Mouse (Mus musculus) liver, adult 2 months (tissue): ENCODE results near the gene Wdr47. TPM values are rescaled to one million over a fixed set of nuclear protein-coding genes. Genes with fewer than 3 reads are reported as not detected.
"Not testable (repeated sequence)": the region's sequence is repeated elsewhere in the genome, so short reads cannot be mapped to it uniquely, and the experiment has no call there.

ENCODE experiments used
- DNase-seq: peaks from one replicate; pipeline ENCODE4 v3.0.0-alpha.2; 2011; ENCODE audit warnings: low read depth, low spot score; ENCODE audit errors: extremely low read depth
- H3K27ac ChIP-seq: fragments of 200-500 bp; replicated peaks from 2 replicates; pipeline ENCODE4 v1.5.1; 2012; ENCODE audit warnings: low read depth, mild to moderate bottlenecking, control low read depth, inconsistent platforms, low read length; ENCODE audit not compliant: insufficient read depth
- H3K27me3 ChIP-seq: fragments of 200-500 bp; 2 replicates; pipeline ENCODE4 v1.6.1; 2012; ENCODE audit warnings: mild to moderate bottlenecking, moderate library complexity, low read length, inconsistent platforms; ENCODE audit not compliant: control insufficient read depth, insufficient read depth
- H3K36me3 ChIP-seq: fragments of 200-500 bp; 2 replicates; pipeline ENCODE4 v1.6.1; 2012; ENCODE audit warnings: low read length, inconsistent platforms; ENCODE audit not compliant: control insufficient read depth, insufficient read depth
- H3K4me1 ChIP-seq: fragments of 200-500 bp; 2 replicates; pipeline ENCODE4 v1.6.1; 2011; ENCODE audit warnings: low read length; ENCODE audit not compliant: control insufficient read depth, insufficient read depth
- H3K4me3 ChIP-seq: fragments of 200-500 bp; 2 replicates; pipeline ENCODE4 v1.5.1; 2011; ENCODE audit warnings: low read depth, mild to moderate bottlenecking, control low read depth, low read length, moderate library complexity; ENCODE audit not compliant: insufficient read depth
- H3K79me2 ChIP-seq: fragments of 200-500 bp; 2 replicates; pipeline ENCODE4 v1.6.1; 2012; ENCODE audit warnings: inconsistent platforms, mild to moderate bottlenecking, low read length, moderate library complexity; ENCODE audit not compliant: control insufficient read depth, insufficient read depth
- H3K9ac ChIP-seq: fragments of 200-500 bp; 2 replicates; pipeline ENCODE4 v1.6.1; 2012; ENCODE audit warnings: low read depth, mild to moderate bottlenecking, control low read depth, inconsistent platforms, low read length
- CTCF ChIP-seq: fragments of 200-500 bp; IDR thresholded peaks from 2 replicates; pipeline ENCODE4 v1.5.1; 2011; ENCODE audit warnings: low read depth, low read length, control low read depth
- POLR2A ChIP-seq: fragments of 200-500 bp; IDR thresholded peaks from 2 replicates; pipeline ENCODE4 v1.6.1; 2011; ENCODE audit warnings: low read length, control low read depth; ENCODE audit not compliant: insufficient read depth; ENCODE audit errors: extremely low read depth
- WGBS: fragments of 180-500 bp; shearing (Covaris S2); methylation state at CpG from one replicate; pipeline ENCODE4 v1.1.7; 2018; 5-methylcytosine and 5-hydroxymethylcytosine counted together
- polyA plus RNA-seq: library from polyadenylated mRNA; depleted of rRNA; stranded (reverse); fragments of >200 nt; gene quantifications from 2 replicates; pipeline ENCODE4 v1.2.3, GENCODE M21; 2012
- total RNA-seq: library from RNA; depleted of rRNA; stranded (reverse); fragments of >200 nt; gene quantifications from 2 replicates; pipeline ENCODE4 v1.2.3, GENCODE M21; 2014

The Wdr47 gene
- total and polyA plus RNA-seq, 2 experiments = 0.50 to 1.2 TPM

DNA sequence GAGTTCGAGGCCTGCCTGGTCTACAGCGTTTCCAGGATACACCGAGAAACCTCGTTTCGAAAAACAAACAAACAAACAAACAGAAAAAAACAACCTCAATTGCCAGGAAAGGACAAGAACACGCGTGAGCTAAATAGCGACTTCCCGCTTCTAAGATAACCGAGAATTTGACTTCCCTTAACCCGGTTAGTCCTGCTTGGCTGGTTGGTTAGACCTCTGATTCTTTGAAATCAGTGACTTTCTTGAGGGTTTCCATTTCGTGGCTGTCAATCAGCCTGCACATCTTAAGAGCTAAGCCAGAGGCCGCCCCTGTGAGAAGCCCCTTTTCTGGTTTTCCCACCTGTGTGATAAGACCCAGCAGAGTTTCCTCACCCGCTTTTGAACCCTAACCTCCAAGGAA, 63.5 kb downstream of the Wdr47 start:
- peak overlapping the region; percentile 73 for H3K9ac ChIP-seq
- no peaks in the 10 kb centered on the region for H3K27me3 ChIP-seq
- WGBS = 14% methylated on average over 14 of the region's 14 CpGs
- H3K79me2 ChIP-seq = peaks cover 9% of the 10 kb centered on the region
- H3K4me1 ChIP-seq = peaks cover 5% of the 10 kb centered on the region; the same call in 1 of the 2 replicates
- H3K27ac ChIP-seq = no peak overlapping the region
- no peak for TF ChIP-seq POLR2A
- TF ChIP-seq CTCF = no peak
- no peaks in the 10 kb centered on the region for H3K36me3 ChIP-seq
- DNase-seq = peak; percentile 19
- H3K4me3 ChIP-seq = peak overlapping the region; percentile 100

- Histone ChIP-seq H3K4me1 (peaks cover 5% of the 10 kb centered on the region; the same call in 1 of the 2 replicates), H3K27ac (no peak overlapping the region), H3K79me2 (peaks cover 9% of the 10 kb centered on the region), H3K9ac (no peak overlapping the region), H3K4me3 (no peak overlapping the region), H3K36me3 (no peaks in the 10 kb centered on the region), H3K27me3 (no peaks in the 10 kb centered on the region)
- TF ChIP-seq CTCF (no peak), POLR2A (no peak)
- DNase-seq = peak; percentile 15
- 92% methylated on average over 7 of the region's 7 CpGs for whole genome bisulfite sequencing
Measured at GRCm38 (mm10) chr3:108655486-108655885, 64.4 kb downstream of the Wdr47 start.

DNA sequence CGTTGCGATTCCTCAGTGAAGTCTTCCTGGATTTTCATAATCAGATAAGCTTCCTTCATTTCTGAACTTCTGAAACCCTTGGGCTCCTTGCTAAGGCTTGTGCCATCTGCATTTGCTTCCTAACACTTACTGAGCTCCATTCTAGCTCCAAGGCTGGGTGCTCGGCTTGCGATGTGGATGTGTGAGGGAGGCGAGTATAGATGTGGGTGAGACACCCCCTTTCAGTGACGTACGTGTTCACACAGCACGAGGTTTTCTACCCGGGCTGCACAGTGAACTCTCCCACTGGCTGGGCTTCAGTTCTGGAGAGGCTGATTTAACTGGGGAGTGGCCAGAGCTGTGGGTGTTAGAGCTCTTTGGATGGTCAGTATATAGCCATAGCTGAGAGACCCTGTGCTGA, 67.5 kb downstream of the Wdr47 start:
- H3K79me2 ChIP-seq = peaks cover 9% of the 10 kb centered on the region

DNA sequence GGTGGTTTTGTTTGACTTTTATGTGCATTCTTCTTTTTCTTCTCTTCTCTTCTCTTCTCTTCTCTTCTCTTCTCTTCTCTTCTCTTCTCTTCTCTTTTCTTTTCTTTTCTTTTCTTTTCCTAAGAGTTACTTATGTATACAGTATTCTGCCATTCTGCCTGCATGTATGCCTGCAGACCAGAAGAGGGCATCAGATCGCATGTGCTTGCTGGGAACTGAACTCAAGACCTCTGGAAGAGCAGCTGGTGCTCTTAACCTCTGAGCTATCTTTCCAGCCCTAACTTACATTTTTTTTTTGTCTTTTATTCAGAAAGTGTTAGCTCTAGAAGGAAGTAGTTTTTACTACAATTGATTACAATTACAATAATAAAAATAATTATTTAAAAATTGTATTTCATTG, 69.9 kb downstream of the Wdr47 start:
- Histone ChIP-seq H3K27me3 (no peaks in the 10 kb centered on the region), H3K27ac (no peak overlapping the region), H3K36me3 (peaks cover 28% of the 10 kb centered on the region), H3K9ac (no peak overlapping the region), H3K4me1 (no peaks in the 10 kb centered on the region), H3K79me2 (peaks cover 3% of the 10 kb centered on the region), H3K4me3 (no peak overlapping the region)
- peak; percentile 17 for DNase-seq
- WGBS = 90% methylated on average over 1 of the region's 1 CpGs
- no peak for TF ChIP-seq POLR2A
- peak; percentile 17; the same call in 1 of the 2 replicates for TF ChIP-seq CTCF

More for the DNA sequence above, 67.5 kb downstream of the Wdr47 start:
- Histone ChIP-seq H3K9ac (no peak overlapping the region), H3K27me3 (no peaks in the 10 kb centered on the region), H3K4me1 (peaks cover 5% of the 10 kb centered on the region; the same call in 1 of the 2 replicates), H3K4me3 (no peak overlapping the region), H3K36me3 (peaks cover 18% of the 10 kb centered on the region), H3K27ac (no peak overlapping the region)
- DNase-seq = no peak
- TF ChIP-seq CTCF = no peak
- no peak for TF ChIP-seq POLR2A
- 95% methylated on average over 9 of the region's 9 CpGs for WGBS

GRCm38 (mm10) chr3:108676616-108677015, 85.5 kb downstream of the Wdr47 start:
- H3K9ac ChIP-seq = no peak overlapping the region
- H3K79me2 ChIP-seq = no peaks in the 10 kb centered on the region
- DNase-seq = no peak
- 70% methylated on average over 4 of the region's 4 CpGs for WGBS
- H3K4me3 ChIP-seq = no peak overlapping the region
- H3K4me1 ChIP-seq = no peaks in the 10 kb centered on the region
- H3K36me3 ChIP-seq = peaks cover 55% of the 10 kb centered on the region
- no peak overlapping the region for H3K27ac ChIP-seq
- no peaks in the 10 kb centered on the region for H3K27me3 ChIP-seq
- TF ChIP-seq CTCF (no peak), POLR2A (no peak)

DNA sequence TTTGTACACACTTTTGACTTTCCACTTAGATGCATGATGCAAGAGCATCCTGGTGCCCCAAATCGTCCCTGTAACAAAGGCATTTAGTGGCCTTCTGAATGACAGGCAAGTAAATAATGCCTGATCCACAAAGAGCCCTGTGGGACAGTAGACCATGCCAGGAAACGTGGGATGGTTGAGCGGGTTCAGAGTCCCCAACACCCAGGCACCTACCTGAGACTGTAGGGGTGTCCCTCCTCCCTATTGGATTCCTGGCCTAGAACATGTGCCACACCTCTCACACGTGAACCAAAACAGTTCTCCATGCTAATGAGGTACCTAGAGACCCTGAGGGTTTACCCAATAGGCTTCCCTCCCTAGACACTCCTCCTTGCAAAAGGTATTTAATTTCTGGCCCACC, 89.9 kb downstream of the Wdr47 start:
- H3K27me3 ChIP-seq = no peaks in the 10 kb centered on the region
- no peak overlapping the region for H3K27ac ChIP-seq
- peak; percentile 29 for DNase-seq
- peaks cover 40% of the 10 kb centered on the region for H3K36me3 ChIP-seq
- H3K79me2 ChIP-seq = no peaks in the 10 kb centered on the region
- no peak overlapping the region for H3K9ac ChIP-seq
- no peak overlapping the region for H3K4me3 ChIP-seq
- H3K4me1 ChIP-seq = no peaks in the 10 kb centered on the region
- 49% methylated on average over 4 of the region's 4 CpGs for WGBS
- TF ChIP-seq CTCF = no peak
- TF ChIP-seq POLR2A = no peak

GRCm38 (mm10) chr3:108683597-108683996, 92.5 kb downstream of the Wdr47 start:
- not testable (repeated sequence) for H3K4me1 ChIP-seq

More at GRCm38 (mm10) chr3:108683597-108683996, 92.5 kb downstream of the Wdr47 start:
- DNase-seq, H3K27ac ChIP-seq, H3K27me3 ChIP-seq, H3K9ac ChIP-seq, H3K79me2 ChIP-seq, H3K4me3 ChIP-seq: not testable (repeated sequence)
- 96% methylated on average over 5 of the region's 5 CpGs for WGBS
- H3K36me3 ChIP-seq = peaks cover 22% of the 10 kb centered on the region
